Mouse (Mus musculus) MEL (cell line): ENCODE measurements around the gene Ttyh2.

Source experiments
- CTCF ChIP-seq, 3 experiments: IDR thresholded peaks in 2 of 3; conservative IDR thresholded peaks in 1 of 3; 2 replicates each; pipeline ENCODE4 v1.5.1; 2011 to 2012; ENCODE audit warnings: low read length in 3 of 3, low read depth in 2 of 3, mild to moderate bottlenecking in 2 of 3, improper control_type of control experiment in 1 of 3, inconsistent platforms in 1 of 3, mixed read lengths in 1 of 3, moderate library complexity in 1 of 3; ENCODE audit not compliant: control insufficient read depth in 1 of 3, insufficient read depth in 1 of 3, poor library complexity in 1 of 3, severe bottlenecking in 1 of 3
- E2F4 ChIP-seq: IDR thresholded peaks from 2 replicates; pipeline ENCODE4 v1.6.1; 2011; ENCODE audit warnings: low read depth, low read length, improper control_type of control experiment, borderline replicate concordance
- EP300 ChIP-seq, 2 experiments: IDR thresholded peaks; 2 replicates each; pipeline ENCODE4 v1.6.1; 2011; ENCODE audit warnings: improper control_type of control experiment in 2 of 2, low read length in 2 of 2, low read depth in 1 of 2, mild to moderate bottlenecking in 1 of 2
- GATA1 ChIP-seq: IDR thresholded peaks from 2 replicates; pipeline ENCODE4 v1.6.1; 2011; ENCODE audit warnings: low read depth, low read length, improper control_type of control experiment
- JUND ChIP-seq: IDR thresholded peaks from 2 replicates; pipeline ENCODE4 v1.6.1; 2011; ENCODE audit warnings: low read depth, mild to moderate bottlenecking, improper control_type of control experiment, low read length
- MAX ChIP-seq: IDR thresholded peaks from 2 replicates; pipeline ENCODE4 v1.6.1; 2011; ENCODE audit warnings: low read length, improper control_type of control experiment
- POLR2A ChIP-seq, 2 experiments: IDR thresholded peaks; 2 replicates each; pipeline ENCODE4 v1.6.1; 2011 to 2012; ENCODE audit warnings: low read length in 2 of 2, mild to moderate bottlenecking in 2 of 2, control low read depth in 1 of 2, improper control_type of control experiment in 1 of 2, low read depth in 1 of 2, moderate library complexity in 1 of 2; ENCODE audit not compliant: control insufficient read depth in 1 of 2, insufficient read depth in 1 of 2, poor library complexity in 1 of 2
- RCOR1 ChIP-seq: IDR thresholded peaks from 2 replicates; pipeline ENCODE4 v1.6.1; 2012; ENCODE audit warnings: low read depth, mild to moderate bottlenecking, inconsistent platforms, low read length, improper control_type of control experiment
- SMC3 ChIP-seq: IDR thresholded peaks from 2 replicates; pipeline ENCODE4 v1.6.1; 2011; ENCODE audit warnings: low read depth, low read length, improper control_type of control experiment
- TAL1 ChIP-seq: IDR thresholded peaks from 2 replicates; pipeline ENCODE4 v1.6.1; 2012; ENCODE audit warnings: mild to moderate bottlenecking, inconsistent platforms, low read length, moderate library complexity, mixed read lengths
- UBTF ChIP-seq: IDR thresholded peaks from 2 replicates; pipeline ENCODE4 v1.6.1; 2012; ENCODE audit warnings: low read depth, mild to moderate bottlenecking, inconsistent platforms, low read length, improper control_type of control experiment, moderate library complexity, borderline replicate concordance; ENCODE audit not compliant: insufficient read depth
- USF1 ChIP-seq: IDR thresholded peaks from 2 replicates; pipeline ENCODE4 v1.6.1; 2014; ENCODE audit warnings: low read depth, mild to moderate bottlenecking, inconsistent platforms, low read length, improper control_type of control experiment, moderate library complexity
- ZMIZ1 ChIP-seq: IDR thresholded peaks from 2 replicates; pipeline ENCODE4 v1.6.1; 2012; ENCODE audit warnings: low read depth, mild to moderate bottlenecking, inconsistent platforms, low read length, improper control_type of control experiment, moderate library complexity

- TF ChIP-seq ZMIZ1: no peak
- TF ChIP-seq POLR2A (IDR thresholded peaks at IDR 0.05; ENCODE audit: control insufficient read depth in 1 of 2, insufficient read depth in 1 of 2, low read depth in 1 of 2, low read length in 2 of 2, poor library complexity in 1 of 2): no peak
- TF ChIP-seq CTCF (IDR thresholded peaks at IDR 0.05 in 2 of 3, conservative IDR thresholded peaks at IDR 0.05 in 1 of 3; ENCODE audit: control insufficient read depth in 1 of 3, insufficient read depth in 1 of 3, low read depth in 2 of 3, low read length in 3 of 3, poor library complexity in 1 of 3, severe bottlenecking in 1 of 3): no peak
- no peak for TF ChIP-seq MAX
- no peak for TF ChIP-seq SMC3
- TF ChIP-seq EP300 (IDR thresholded peaks at IDR 0.05; ENCODE audit: low read depth in 1 of 2, low read length in 2 of 2): no peak
- TF ChIP-seq TAL1: no peak
- no peak for TF ChIP-seq USF1
- no peak for TF ChIP-seq RCOR1
- no peak for TF ChIP-seq UBTF
- TF ChIP-seq GATA1: no peak
- no peak for TF ChIP-seq JUND
- no peak for TF ChIP-seq E2F4
These were observed 47.8 kb downstream of the Ttyh2 start for GRCm38 (mm10) chr11:114723030-114723429.
